Mouse (Mus musculus) liver, postnatal 0 days (tissue): ENCODE results near the gene Prr30.

ENCODE experiments used
- CTCF ChIP-seq: sonication (generic); IDR thresholded peaks from 2 replicates; pipeline ENCODE4 v1.5.1; 2016; ENCODE audit warnings: antibody characterized with exemption, low read depth
- EP300 ChIP-seq: IDR thresholded peaks from 2 replicates; pipeline ENCODE4 v1.6.1; 2016; ENCODE audit warnings: antibody characterized with exemption, low read depth, mild to moderate bottlenecking

DNA sequence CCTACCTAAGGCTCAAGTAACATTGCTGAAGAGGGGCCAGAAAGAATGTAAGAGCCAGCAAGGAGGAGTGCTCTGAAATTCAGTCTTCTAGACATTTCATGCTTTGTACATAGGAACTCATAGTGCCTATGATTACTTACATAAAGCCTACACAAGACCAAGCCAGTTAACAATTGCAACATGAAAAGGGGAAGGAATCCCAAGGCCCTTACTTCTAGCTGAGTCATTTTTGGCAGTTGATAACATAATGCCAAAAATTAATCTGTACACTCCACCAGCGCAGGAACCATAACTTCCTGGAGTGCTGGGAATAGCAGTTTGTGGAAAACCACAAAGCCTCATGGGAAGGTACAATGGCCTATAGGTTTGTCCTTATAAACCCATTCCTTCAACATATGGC lies 37.8 kb upstream of the Prr30 start:
- no peak for TF ChIP-seq EP300
- no peak for TF ChIP-seq CTCF
